Mouse (Mus musculus): ENCODE measurements around the gene Rnf13.
A peak's percentile ranks its signal among the peaks of the same experiment; 100 is the strongest.

DNA sequence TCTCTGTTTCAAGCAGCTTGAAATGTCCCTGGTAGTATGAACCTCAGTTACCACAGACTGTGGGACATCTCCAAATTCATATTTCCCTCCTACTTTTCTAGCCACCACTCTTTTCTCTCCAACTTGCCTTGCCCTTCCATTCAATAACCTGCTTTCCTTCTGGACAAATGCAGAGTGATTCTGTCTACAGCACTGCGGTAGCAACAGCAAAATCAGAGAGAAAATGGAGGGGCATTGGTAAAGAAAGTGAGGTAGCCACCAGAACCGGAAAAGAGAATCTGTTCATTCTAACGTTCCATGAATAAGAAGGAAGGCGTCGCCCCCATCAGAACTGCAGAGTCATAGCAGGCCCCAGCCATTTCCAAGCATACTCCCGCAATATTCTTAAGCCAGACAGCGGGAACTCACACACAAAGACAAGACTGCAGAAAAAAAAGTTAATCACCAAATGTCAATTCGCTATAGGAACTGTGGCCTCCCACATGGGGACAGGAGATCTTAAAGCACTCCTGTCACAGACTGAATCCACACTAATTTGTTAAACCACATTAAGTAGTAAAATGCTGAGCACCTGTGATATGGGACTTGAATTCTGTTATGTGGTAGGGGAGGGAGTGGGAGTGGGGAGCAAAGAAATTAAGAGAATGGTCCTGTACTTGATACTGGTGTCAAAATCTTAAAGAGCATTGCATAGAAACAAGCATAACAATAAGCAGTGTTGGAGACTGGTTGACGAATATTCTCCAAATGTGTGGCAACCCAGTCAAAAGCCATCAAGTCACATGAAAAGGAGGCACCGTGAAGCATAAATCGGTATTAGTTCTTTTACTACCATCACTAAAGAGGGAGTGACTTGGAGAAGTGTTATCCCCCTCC is 110.2 kb downstream of the Rnf13 start:
- peak; percentile 29 for TF ChIP-seq CTCF (IDR thresholded peaks at IDR 0.05)
- TF ChIP-seq POLR2A (IDR thresholded peaks at IDR 0.05; ENCODE audit: insufficient read depth, low read depth, low read length) = no peak
- TF ChIP-seq EP300 (IDR thresholded peaks at IDR 0.05; ENCODE audit: insufficient read depth, low read depth, low read length) = no peak
